Mouse (Mus musculus): ENCODE data around the gene Psma3. TPM values are rescaled to one million over a fixed set of nuclear protein-coding genes. Genes with fewer than 3 reads are reported as not detected.

Gene Psma3
- total RNA-seq (2023), result 172 to 207 TPM (median 201 TPM) in 4 replicates

DNA sequence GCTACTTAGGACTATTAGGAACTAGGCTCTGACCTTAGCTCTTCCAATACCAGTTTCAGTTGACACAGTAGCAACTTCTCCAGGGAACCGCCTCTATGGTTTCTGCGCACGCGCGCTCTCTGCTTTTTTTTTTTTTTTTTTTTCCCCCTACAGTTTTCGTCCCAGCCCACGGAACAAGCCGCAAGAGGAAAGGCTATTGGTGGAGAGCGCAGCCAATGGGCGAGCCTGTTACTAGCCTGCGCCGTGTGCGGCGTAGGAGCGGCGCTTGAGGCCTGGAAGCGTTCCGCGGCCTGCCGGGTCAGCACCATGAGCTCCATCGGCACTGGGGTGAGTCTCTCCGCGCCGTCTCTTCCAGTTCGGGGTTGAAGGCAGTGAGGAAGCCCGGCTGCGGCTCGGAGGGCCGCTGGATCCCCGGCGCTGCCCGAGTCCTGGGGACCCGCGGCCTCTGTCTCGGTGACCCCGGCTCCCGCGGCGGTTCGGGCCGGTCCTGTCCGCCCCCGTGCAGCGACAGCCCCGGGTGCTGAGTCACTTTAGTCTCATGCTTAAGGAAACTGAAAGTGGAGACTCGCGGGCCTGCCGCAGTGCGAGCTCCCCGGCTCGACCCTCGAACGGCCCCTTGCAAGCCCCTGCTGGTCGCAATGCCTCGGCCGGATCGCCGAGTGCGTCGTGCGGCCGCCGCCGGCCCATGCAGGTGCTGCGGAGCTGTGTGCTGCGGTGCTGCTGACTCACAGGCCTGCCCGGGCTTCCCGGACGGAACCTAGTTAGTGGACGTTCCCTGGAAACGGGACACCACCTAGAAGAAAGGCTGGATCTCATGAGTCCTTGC lies at the start of gene Psma3:
TSS of gene Psma3 (plus strand) at position 181 of the 826 bp plus-strand sequence.

GRCm38 (mm10) chr12:70937571-70938384 lies 36.6 kb upstream of the Psma3 start, which contains the start of gene Actr10:
Gene Actr10 (plus strand): TSS chr12:70937857.

GRCm38 (mm10) chr12:71015363-71016210 lies 41.2 kb downstream of the Psma3 start, which contains the start of gene Arid4a:
Gene Arid4a (plus strand): TSS chr12:71015990.

Other genes with a start within 250 kb of the Psma3 start
- 6.9 to 9.0 TPM (median 8.1 TPM) in 4 replicates for gene Frmd6, start 149.1 kb upstream of the Psma3 start, total RNA-seq (2023)
- gene Actr10, start 36.8 kb upstream of the Psma3 start, total RNA-seq (2023), result 97.7 to 108 TPM (median 101 TPM) in 4 replicates
- gene Arid4a, start 41.4 kb downstream of the Psma3 start, total RNA-seq (2023), result 72.6 to 77.4 TPM (median 73.5 TPM) in 4 replicates
- gene Tomm20l, start 136.8 kb downstream of the Psma3 start, total RNA-seq (2023), result not detected in 4 replicates
- 27.1 to 35.3 TPM (median 31.6 TPM) in 4 replicates for gene Timm9, start 162.1 kb downstream of the Psma3 start, total RNA-seq (2023)
- 10.5 to 12.6 TPM (median 11.9 TPM) in 4 replicates for gene 2700049A03Rik, start 162.2 kb downstream of the Psma3 start, total RNA-seq (2023)

All from B cell, adult 62 days (primary cell).